Mouse (Mus musculus) hindbrain, embryonic 11.5 days (tissue): ENCODE results near the gene Tbc1d14. TPM values are rescaled to one million over a fixed set of nuclear protein-coding genes. Genes with fewer than 3 reads are reported as not detected.

ENCODE experiments used
- ATAC-seq: fragments of 200-750 bp; cut with Nextera tagmentation; 2 replicates; pipeline ENCODE4 v1.8.0; 2017; ENCODE audit warnings: mild to moderate bottlenecking, moderate TSS enrichment, moderate library complexity; ENCODE audit not compliant: low FRiP score
- DNase-seq: peaks from one replicate; pipeline ENCODE4 v3.0.0-alpha.2; 2015; ENCODE audit warnings: low spot score
- H3K27ac ChIP-seq: fragments of 300-500 bp; sonication (generic); 2 replicates; pipeline ENCODE4 v1.5.1; 2014; ENCODE audit warnings: mild to moderate bottlenecking, low read depth, low read length
- H3K27me3 ChIP-seq: fragments of 300-500 bp; sonication (generic); 2 replicates; pipeline ENCODE4 v1.6.1; 2014; ENCODE audit warnings: mild to moderate bottlenecking, low read length, moderate library complexity, mixed read lengths; ENCODE audit not compliant: control insufficient read depth, insufficient read depth
- H3K36me3 ChIP-seq: fragments of 300-500 bp; sonication (generic); 2 replicates; pipeline ENCODE4 v1.6.1; 2014; ENCODE audit warnings: mild to moderate bottlenecking, low read length, moderate library complexity, mixed read lengths; ENCODE audit not compliant: control insufficient read depth, insufficient read depth
- H3K4me1 ChIP-seq: fragments of 300-500 bp; sonication (generic); replicated peaks from 2 replicates; pipeline ENCODE4 v1.6.1; 2014; ENCODE audit warnings: low read length, mixed read lengths; ENCODE audit not compliant: control insufficient read depth, insufficient read depth
- H3K4me2 ChIP-seq: fragments of 300-500 bp; sonication (generic); replicated peaks from 2 replicates; pipeline ENCODE4 v1.6.1; 2014; ENCODE audit warnings: mild to moderate bottlenecking, low read depth, low read length
- H3K4me3 ChIP-seq: fragments of 300-500 bp; sonication (generic); 2 replicates; pipeline ENCODE4 v1.5.1; 2014; ENCODE audit warnings: low read depth, low read length
- H3K9ac ChIP-seq: fragments of 300-500 bp; sonication (generic); 2 replicates; pipeline ENCODE4 v1.6.1; 2014; ENCODE audit warnings: low read depth, low read length
- H3K9me3 ChIP-seq: fragments of 300-500 bp; sonication (generic); 2 replicates; pipeline ENCODE4 v1.6.1; 2016; ENCODE audit warnings: low read length; ENCODE audit not compliant: control insufficient read depth
- WGBS: fragments of 180-500 bp; shearing (Covaris S2); extraction: QIAGEN DNeasy Blood & Tissue Kit; methylation state at CpG from one replicate; pipeline ENCODE4 v1.1.7; 2014; 5-methylcytosine and 5-hydroxymethylcytosine counted together
- polyA plus RNA-seq: library from polyadenylated mRNA; unstranded; fragments of >200 nt; fragmentation: Nextera tagmentation; extraction: Ambion mirVana; gene quantifications from 2 replicates; pipeline ENCODE4 v1.2.1, GENCODE M21; 2014

Tbc1d14 gene
- polyA plus RNA-seq, 1 experiment from 2014 or later: 38.3 TPM

- H3K4me2 ChIP-seq: no peak overlapping the region
- 72% methylated on average over 2 of the region's 2 CpGs for WGBS
- H3K4me1 ChIP-seq: peaks cover 7% of the 10 kb centered on the region; the same call in 1 of the 2 replicates
- ATAC-seq: no peak
- H3K9ac ChIP-seq: no peak overlapping the region
- H3K36me3 ChIP-seq: no peaks in the 10 kb centered on the region
- no peaks in the 10 kb centered on the region for H3K27me3 ChIP-seq
- no peak overlapping the region for H3K27ac ChIP-seq
- DNase-seq: no peak
- no peaks in the 10 kb centered on the region for H3K9me3 ChIP-seq
- no peak overlapping the region for H3K4me3 ChIP-seq
These were observed 113.3 kb downstream of the Tbc1d14 start for GRCm38 (mm10) chr5:36479735-36480134.

- Histone ChIP-seq H3K9ac (no peak overlapping the region), H3K4me2 (no peak overlapping the region), H3K4me3 (no peak overlapping the region), H3K27ac (no peak overlapping the region), H3K27me3 (no peaks in the 10 kb centered on the region), H3K9me3 (no peaks in the 10 kb centered on the region), H3K36me3 (no peaks in the 10 kb centered on the region), H3K4me1 (0 out of 2 replicates have a peak, but pooled peaks cover 7% of the 10 kb centered on the region)
- 91% methylated on average over 6 of the region's 6 CpGs for WGBS
- no peak for DNase-seq
- ATAC-seq: no peak
These were observed 114.3 kb downstream of the Tbc1d14 start for GRCm38 (mm10) chr5:36478540-36479420.

GRCm38 (mm10) chr5:36477486-36477885, 115.6 kb downstream of the Tbc1d14 start:
- no peak for ATAC-seq
- Histone ChIP-seq H3K4me3 (no peak overlapping the region), H3K36me3 (no peaks in the 10 kb centered on the region)

GRCm38 (mm10) chr5:36474283-36474682, 118.8 kb downstream of the Tbc1d14 start:
- Histone ChIP-seq H3K4me2 (no peak overlapping the region), H3K27me3 (no peaks in the 10 kb centered on the region), H3K4me1 (no peaks in the 10 kb centered on the region), H3K9me3 (no peaks in the 10 kb centered on the region), H3K27ac (no peak overlapping the region), H3K36me3 (peaks cover 8% of the 10 kb centered on the region; the same call in 1 of the 2 replicates), H3K4me3 (no peak overlapping the region), H3K9ac (no peak overlapping the region)
- 89% methylated on average over 5 of the region's 5 CpGs for WGBS
- ATAC-seq (no peak), DNase-seq (peak; percentile 85)

More at GRCm38 (mm10) chr5:36477486-36477885, 115.6 kb downstream of the Tbc1d14 start:
- Histone ChIP-seq H3K9me3 (no peaks in the 10 kb centered on the region), H3K27me3 (no peaks in the 10 kb centered on the region), H3K27ac (no peak overlapping the region), H3K9ac (no peak overlapping the region), H3K4me2 (no peak overlapping the region), H3K4me1 (0 out of 2 replicates have a peak, but pooled peaks cover under 1% of the 10 kb centered on the region)
- WGBS: 95% methylated on average over 3 of the region's 3 CpGs
- DNase-seq: no peak

- Histone ChIP-seq H3K27ac (no peak overlapping the region), H3K4me1 (no peaks in the 10 kb centered on the region), H3K9ac (no peak overlapping the region), H3K4me2 (no peak overlapping the region), H3K27me3 (no peaks in the 10 kb centered on the region), H3K9me3 (no peaks in the 10 kb centered on the region), H3K36me3 (peaks cover 8% of the 10 kb centered on the region; the same call in 1 of the 2 replicates), H3K4me3 (no peak overlapping the region)
- DNase-seq (no peak), ATAC-seq (no peak)
- 85% methylated on average over 4 of the region's 4 CpGs for whole genome bisulfite sequencing
These were observed 120.0 kb downstream of the Tbc1d14 start for GRCm38 (mm10) chr5:36472876-36473655.

GRCm38 (mm10) chr5:36471206-36471605, 121.9 kb downstream of the Tbc1d14 start:
- 93% methylated on average over 8 of the region's 8 CpGs for WGBS
- no peak for DNase-seq
- Histone ChIP-seq H3K4me3 (no peak overlapping the region), H3K36me3 (peaks cover 8% of the 10 kb centered on the region; the same call in 1 of the 2 replicates), H3K9me3 (no peaks in the 10 kb centered on the region), H3K27ac (no peak overlapping the region), H3K4me2 (no peak overlapping the region), H3K27me3 (no peaks in the 10 kb centered on the region), H3K4me1 (no peaks in the 10 kb centered on the region), H3K9ac (no peak overlapping the region)
- ATAC-seq: no peak

- H3K36me3 ChIP-seq: peaks cover 3% of the 10 kb centered on the region; the same call in 1 of the 2 replicates
- ATAC-seq (no peak), DNase-seq (no peak)
- H3K9me3 ChIP-seq: no peaks in the 10 kb centered on the region
- 0 out of 2 replicates have a peak, but pooled peaks cover 3% of the 10 kb centered on the region for H3K4me1 ChIP-seq
- no peaks in the 10 kb centered on the region for H3K27me3 ChIP-seq
- H3K9ac ChIP-seq: peak overlapping the region; percentile 83; the same call in 1 of the 2 replicates
- peak overlapping the region; percentile 98 for H3K4me3 ChIP-seq
- peak overlapping the region; percentile 88 for H3K4me2 ChIP-seq
- H3K27ac ChIP-seq: no peak overlapping the region
- 35% methylated on average over 8 of the region's 8 CpGs for WGBS
These were observed 127.2 kb downstream of the Tbc1d14 start for GRCm38 (mm10) chr5:36465889-36466288.

GRCm38 (mm10) chr5:36464709-36465661, 128.1 kb downstream of the Tbc1d14 start, which contains the start of gene Grpel1:
Gene Grpel1 (plus strand): TSS chr5:36464998.
- no peaks in the 10 kb centered on the region for H3K9me3 ChIP-seq
- H3K36me3 ChIP-seq: peaks cover 3% of the 10 kb centered on the region; the same call in 1 of the 2 replicates
- WGBS: under 1% methylated on average over 67 of the region's 68 CpGs
- H3K4me3 ChIP-seq: peak within 1 kb of the TSS; percentile 98
- H3K4me2 ChIP-seq: peak within 1 kb of the TSS; percentile 88
- peak within 1 kb of the TSS; percentile 24; the same call in 1 of the 2 replicates for H3K27ac ChIP-seq
- 0 out of 2 replicates have a peak, but pooled peaks cover 3% of the 10 kb centered on the region for H3K4me1 ChIP-seq
- ATAC-seq (peak; percentile 96), DNase-seq (peak; percentile 98)
- peak within 1 kb of the TSS; percentile 83 for H3K9ac ChIP-seq
- no peaks in the 10 kb centered on the region for H3K27me3 ChIP-seq
